Mouse (Mus musculus) induced T-regulatory cell, adult 2 months (primary cell): ENCODE measurements around the gene Ier2.
A peak's percentile ranks its signal among the peaks of the same experiment; 100 is the strongest.

Experiments used
- DNase-seq: peaks from one replicate; pipeline ENCODE4 v3.0.0-alpha.2; 2012; ENCODE audit warnings: low read depth

Gene Ier2

GRCm38 (mm10) chr8:84662581-84663065 lies at the start of gene Ier2:
Gene Ier2 (minus strand): TSS chr8:84662852.
- DNase-seq = peak; percentile 97

GRCm38 (mm10) chr8:84711933-84712758 lies 49.5 kb upstream of the Ier2 start:
- DNase-seq = no peak

GRCm38 (mm10) chr8:84711312-84711711 lies 48.7 kb upstream of the Ier2 start:
- DNase-seq = no peak

- no peak for DNase-seq
These were observed 47.3 kb upstream of the Ier2 start for GRCm38 (mm10) chr8:84709931-84710330.

GRCm38 (mm10) chr8:84708774-84709475 lies 46.3 kb upstream of the Ier2 start:
- DNase-seq = peak; percentile 92

GRCm38 (mm10) chr8:84708071-84708541 lies 45.5 kb upstream of the Ier2 start:
- DNase-seq = peak; percentile 22

GRCm38 (mm10) chr8:84707267-84707883 lies 44.7 kb upstream of the Ier2 start:
- DNase-seq = peak; percentile 45

- DNase-seq = peak; percentile 23
These were observed 44.1 kb upstream of the Ier2 start for GRCm38 (mm10) chr8:84706610-84707266.

- DNase-seq = peak; percentile 42
These were observed 43.3 kb upstream of the Ier2 start for GRCm38 (mm10) chr8:84705960-84706359.

- DNase-seq = peak; percentile 35
These were observed 42.5 kb upstream of the Ier2 start for GRCm38 (mm10) chr8:84704867-84705831.

GRCm38 (mm10) chr8:84704356-84704755 lies 41.7 kb upstream of the Ier2 start:
- peak; percentile 89 for DNase-seq

GRCm38 (mm10) chr8:84703466-84704249 lies 41.0 kb upstream of the Ier2 start:
- peak; percentile 83 for DNase-seq

- DNase-seq = no peak
These were observed 40.4 kb upstream of the Ier2 start for GRCm38 (mm10) chr8:84702963-84703465.

- no peak for DNase-seq
These were observed 39.9 kb upstream of the Ier2 start for GRCm38 (mm10) chr8:84702561-84702960.

- peak; percentile 58 for DNase-seq
These were observed 38.6 kb upstream of the Ier2 start, which contains the start of gene Lyl1 for GRCm38 (mm10) chr8:84700941-84701911. Gene Lyl1 (plus strand): TSS chr8:84701457.

GRCm38 (mm10) chr8:84700526-84700925 lies 37.9 kb upstream of the Ier2 start:
- no peak for DNase-seq

- peak; percentile 57 for DNase-seq
These were observed 37.2 kb upstream of the Ier2 start for GRCm38 (mm10) chr8:84699861-84700322.

GRCm38 (mm10) chr8:84698929-84699401 lies 36.3 kb upstream of the Ier2 start:
- no peak for DNase-seq
